Mouse (Mus musculus): ENCODE measurements at regions not wholly inside any gene's neighbourhood (a gene's known extent, or its start where the extent isn't known, plus 50 kb on each side); places are given as distances from the start of the nearest gene placed in this dataset.

DNA sequence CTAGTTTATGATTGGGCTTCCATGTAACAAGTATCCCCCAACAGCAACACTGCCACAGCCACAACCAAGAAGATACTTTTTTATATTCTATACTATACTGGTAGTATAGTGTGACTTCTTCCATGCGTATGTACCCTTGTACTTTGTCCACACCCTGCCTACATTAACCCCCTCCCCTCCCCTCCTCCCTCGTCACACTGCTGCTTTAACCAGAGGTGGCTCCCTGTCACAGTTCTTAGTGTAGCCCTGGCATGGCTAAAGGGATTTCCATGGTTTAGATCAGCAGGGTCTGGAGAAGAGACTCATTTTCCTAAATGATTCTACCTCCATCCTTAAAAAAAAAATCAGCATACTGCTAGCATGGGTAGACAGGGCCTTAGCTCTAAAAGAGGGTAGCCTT, 64.4 kb downstream of the Hlx start:
- TF ChIP-seq CTCF (IDR thresholded peaks at IDR 0.05; ENCODE audit: low read depth) (no peak), EP300 (optimal IDR thresholded peaks at IDR 0.05) (no peak)
